Mouse (Mus musculus) CD4-positive helper T cell, adult 2 months (primary cell): ENCODE results near the gene Wdr5.

Source experiments
- DNase-seq: peaks from one replicate; pipeline ENCODE4 v3.0.0-alpha.2; 2012; ENCODE audit warnings: low read depth, missing footprints, low spot score

The Wdr5 gene

GRCm38 (mm10) chr2:27514639-27515328 is at the start of gene Wdr5:
TSS of gene Wdr5 (plus strand) at chr2:27515157.
- peak; percentile 93 for DNase-seq

- no peak for DNase-seq
These were observed 45.5 kb upstream of the Wdr5 start for GRCm38 (mm10) chr2:27469292-27469990.

GRCm38 (mm10) chr2:27469991-27470355 is 45.0 kb upstream of the Wdr5 start:
- DNase-seq, result no peak

GRCm38 (mm10) chr2:27470535-27470934 is 44.4 kb upstream of the Wdr5 start:
- no peak for DNase-seq

- DNase-seq, result no peak
These were observed 43.8 kb upstream of the Wdr5 start for GRCm38 (mm10) chr2:27471170-27471584.

DNA sequence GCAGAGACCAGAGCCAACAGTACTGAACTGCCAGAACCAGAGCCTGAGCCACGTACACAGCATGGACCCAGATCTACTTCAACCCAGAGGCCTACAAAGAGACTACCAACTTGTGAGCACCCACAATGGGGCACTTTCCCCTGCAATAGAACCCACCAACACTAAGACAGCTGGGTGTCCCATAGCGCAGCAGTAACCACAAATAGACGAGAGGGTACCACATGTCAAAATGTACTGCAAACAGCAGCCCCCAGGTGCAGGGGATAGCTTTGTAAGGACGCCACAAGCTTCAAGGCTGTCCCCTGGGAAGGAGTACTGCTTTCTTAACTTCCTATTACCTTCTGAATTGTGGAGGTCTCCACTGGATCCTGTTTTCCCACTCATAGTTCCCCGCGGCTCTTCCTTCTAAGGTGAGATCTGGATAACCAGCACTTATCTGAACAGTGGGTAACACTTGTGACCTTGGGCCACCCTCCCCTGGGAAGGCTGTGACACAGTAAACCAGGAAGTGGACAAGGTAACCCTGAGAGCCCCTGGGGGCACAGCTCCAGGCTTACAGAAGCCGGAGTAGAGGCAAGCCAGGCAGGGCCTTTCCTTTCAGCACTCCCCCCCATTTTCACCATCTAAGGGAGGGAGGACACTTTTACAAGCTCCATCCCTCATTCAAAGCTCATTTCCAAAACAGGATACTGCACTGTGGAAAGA is 41.7 kb upstream of the Wdr5 start:
- DNase-seq, result no peak

- no peak for DNase-seq
These were observed 41.0 kb upstream of the Wdr5 start for GRCm38 (mm10) chr2:27473911-27474310.

- DNase-seq, result peak; percentile 48
These were observed 40.1 kb upstream of the Wdr5 start for GRCm38 (mm10) chr2:27474621-27475484.

GRCm38 (mm10) chr2:27475495-27476302 is 39.3 kb upstream of the Wdr5 start:
- DNase-seq, result peak; percentile 92

- DNase-seq, result peak; percentile 10
These were observed 38.4 kb upstream of the Wdr5 start for GRCm38 (mm10) chr2:27476303-27477192.

DNA sequence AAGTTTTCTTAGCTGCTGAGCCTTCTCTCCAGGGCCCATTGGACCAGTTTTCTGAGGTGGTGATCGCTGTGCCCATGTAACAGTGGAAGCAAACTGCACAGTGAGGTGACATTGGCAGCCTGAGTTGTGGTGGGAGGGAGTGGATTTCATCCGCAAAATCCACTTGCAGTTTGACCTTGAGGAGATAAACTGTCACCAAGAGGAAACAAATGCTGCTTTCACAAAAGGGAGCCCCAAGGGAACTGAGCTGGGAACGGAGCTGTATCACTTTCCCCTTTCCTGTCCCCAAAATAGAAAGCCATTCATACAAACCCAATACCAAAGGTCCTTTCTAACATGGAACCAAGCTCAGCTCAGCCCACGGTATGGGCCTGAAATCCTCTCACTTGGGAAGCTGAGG is 35.1 kb upstream of the Wdr5 start:
- DNase-seq, result no peak

- no peak for DNase-seq
These were observed 34.6 kb upstream of the Wdr5 start for GRCm38 (mm10) chr2:27480367-27480766.

- DNase-seq, result no peak
These were observed 32.6 kb upstream of the Wdr5 start for GRCm38 (mm10) chr2:27482265-27482861.

DNA sequence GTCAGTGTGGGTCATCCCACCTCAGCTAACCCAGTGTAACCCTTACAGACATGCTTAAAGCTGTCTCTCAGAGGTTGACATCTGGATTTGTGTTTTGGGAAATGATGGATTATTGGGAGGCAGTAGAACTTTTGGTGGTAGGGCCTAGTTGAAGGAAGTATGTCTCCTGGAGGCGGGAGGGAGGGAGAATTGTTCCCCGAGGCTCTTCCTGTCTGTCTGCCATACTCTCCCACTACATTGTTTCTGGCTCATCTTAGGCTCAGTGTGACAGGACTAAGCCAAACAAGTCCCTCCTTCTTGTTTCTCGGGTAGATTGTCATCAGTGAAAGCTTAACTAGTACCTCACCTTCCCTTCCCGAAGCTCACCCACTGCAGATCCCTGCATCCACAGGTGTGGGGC is 28.2 kb upstream of the Wdr5 start:
- DNase-seq, result no peak

GRCm38 (mm10) chr2:27487336-27488049 is 27.5 kb upstream of the Wdr5 start:
- no peak for DNase-seq

DNA sequence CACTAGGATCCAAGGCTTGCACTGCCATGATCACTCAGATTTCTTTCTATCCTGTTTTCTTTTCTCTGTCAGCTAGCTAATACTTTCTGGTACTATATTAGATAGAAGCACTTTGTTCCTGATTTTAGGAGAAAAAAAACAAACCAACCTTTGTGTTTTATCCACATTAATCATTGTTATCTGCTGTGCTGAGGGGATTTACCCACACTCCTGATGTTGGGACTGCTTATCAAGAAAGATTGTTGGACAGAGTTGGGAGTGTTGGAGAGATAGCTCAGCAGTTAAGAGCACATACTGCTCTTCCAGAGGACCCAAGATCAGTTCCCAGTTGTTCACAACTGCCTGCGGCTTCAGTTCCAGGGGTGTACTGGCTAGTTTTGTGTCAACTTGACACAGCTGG is 26.6 kb upstream of the Wdr5 start:
- DNase-seq, result no peak

DNA sequence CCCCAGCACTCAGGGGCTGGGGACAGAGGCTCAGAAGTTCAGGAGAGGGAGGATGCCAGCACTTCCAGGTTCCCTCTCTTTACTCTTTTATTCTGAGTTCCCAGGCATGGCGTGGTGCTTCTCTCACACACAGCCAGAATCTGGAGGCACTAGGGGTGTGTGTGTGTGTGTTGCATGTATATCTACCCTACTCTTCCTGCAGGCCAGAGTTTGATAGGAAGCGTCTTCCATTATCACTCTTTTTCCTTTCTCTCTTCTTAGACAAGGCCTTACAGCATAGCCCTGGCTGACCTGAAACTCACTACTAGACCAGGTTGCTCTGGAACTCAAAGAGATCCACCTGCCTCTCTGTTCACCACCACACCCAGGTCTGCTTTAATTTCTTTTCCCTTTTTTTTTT is 24.0 kb upstream of the Wdr5 start:
- no peak for DNase-seq

GRCm38 (mm10) chr2:27493971-27494370 is 21.0 kb upstream of the Wdr5 start:
- DNase-seq, result peak; percentile 25
